Mouse (Mus musculus): ENCODE data around the gene Mmp25. TPM values are rescaled to one million over a fixed set of nuclear protein-coding genes. Genes with fewer than 3 reads are reported as not detected.

Mmp25 gene
- polyA plus RNA-seq, 1 experiment from 2014 or later = 1.1 TPM

DNA sequence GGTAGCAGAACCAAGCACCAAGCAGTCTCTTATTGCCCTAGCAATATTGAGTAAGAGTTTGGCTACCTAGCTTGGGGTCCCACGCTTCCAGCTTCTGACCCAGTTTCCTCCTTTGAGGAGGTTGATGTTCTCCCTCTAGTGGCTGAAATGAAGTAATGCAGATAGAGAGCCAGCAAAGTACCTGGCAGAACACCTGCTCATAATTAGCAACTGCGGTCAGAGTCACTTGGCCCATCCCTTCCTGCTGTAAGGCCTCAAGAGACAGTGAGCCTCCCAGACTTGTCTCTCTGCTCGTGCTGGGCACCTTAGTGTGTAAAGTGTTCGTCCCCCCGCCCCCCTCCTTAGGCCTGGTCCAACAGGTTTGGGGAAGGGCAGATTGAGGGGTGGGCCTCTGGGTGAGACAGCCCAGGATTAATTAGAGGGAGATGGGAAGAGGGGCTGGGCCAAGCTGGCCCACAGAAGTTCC is 19.5 kb upstream of the Mmp25 start:
- DNase-seq (ENCODE audit: low spot score) = peak; percentile 71

DNA sequence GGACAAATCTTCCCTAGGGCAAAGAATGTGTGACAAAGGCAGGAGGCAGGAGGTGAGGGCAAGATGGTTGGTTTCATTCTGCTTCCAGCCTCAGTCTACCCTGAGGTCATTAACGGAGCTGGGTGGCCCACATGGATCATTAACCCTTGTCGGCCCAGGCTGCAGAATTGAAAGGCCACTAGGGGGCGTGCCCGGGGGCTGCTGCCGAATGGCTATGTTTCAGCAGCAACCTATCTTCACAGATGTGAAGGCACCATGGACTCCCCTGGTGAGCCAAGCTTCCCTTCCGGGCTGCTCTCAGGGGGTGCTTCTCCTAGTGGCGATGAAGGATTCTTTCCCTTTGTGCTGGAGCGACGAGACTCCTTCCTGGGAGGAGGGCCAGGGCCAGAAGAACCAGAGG is 16.4 kb upstream of the Mmp25 start:
- DNase-seq (ENCODE audit: low spot score) = peak; percentile 30

- no peak for DNase-seq (ENCODE audit: low spot score)
Observed at GRCm38 (mm10) chr17:23660876-23661200, 15.8 kb upstream of the Mmp25 start.

DNA sequence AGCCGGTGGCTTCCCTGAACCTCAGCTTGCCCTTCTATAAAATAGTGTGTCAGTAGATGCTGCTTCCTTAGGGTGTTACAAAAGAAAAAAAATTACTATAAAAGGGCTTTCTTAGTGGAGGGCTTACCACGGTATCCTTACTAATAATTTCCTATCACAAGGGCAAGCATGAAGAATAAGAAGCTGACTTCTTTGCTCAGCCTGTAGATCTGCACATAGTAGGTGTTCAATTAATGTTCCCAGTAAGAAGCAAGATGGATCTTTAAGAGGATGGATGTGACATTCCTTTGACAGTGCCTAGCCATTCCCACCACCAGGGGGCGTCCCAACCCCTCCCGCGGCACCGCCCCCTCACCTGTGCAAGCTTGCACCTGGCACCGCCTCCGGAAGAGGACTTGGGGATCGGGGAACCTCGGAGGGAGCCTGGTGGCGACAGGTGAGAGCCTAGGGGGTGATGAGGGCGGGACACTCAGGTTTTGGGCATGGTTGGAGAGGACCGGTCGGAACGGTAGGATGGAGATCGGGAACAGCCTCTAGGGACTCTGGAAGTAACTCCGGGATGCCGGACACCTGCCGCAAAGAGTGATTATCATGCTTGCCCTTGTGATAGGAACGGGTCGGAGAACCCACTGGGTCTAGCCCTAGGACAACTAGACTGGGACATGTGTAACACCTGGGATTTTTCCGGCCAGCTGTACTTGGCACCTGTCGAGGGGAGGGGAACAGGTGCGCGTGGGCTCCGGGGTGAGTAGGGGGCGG is 15.2 kb upstream of the Mmp25 start, which contains the start of gene Bicdl2:
Bicdl2 (plus strand) TSS at position 390 of the 759 bp plus-strand sequence.
- DNase-seq (ENCODE audit: low spot score) = peak; percentile 26

DNA sequence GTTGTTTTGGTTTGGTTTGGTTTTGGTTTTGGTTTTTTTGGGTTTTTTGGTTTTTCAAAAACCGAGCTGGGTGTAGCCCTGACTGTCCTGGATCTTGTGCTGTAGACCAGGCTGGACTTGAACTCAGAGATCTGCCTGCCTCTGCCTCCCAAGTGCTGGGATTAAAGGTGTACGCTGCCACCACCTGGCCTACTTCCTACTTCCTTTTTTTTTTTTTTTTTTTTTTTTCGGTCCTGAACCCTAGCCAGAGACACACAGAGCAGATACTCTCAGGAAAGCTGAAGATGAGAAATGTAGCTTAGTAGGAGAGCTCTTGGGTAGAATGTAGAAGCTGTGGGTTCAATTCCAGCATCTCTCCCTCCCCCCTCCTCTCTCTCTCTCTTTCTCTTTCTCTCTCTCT is 13.4 kb upstream of the Mmp25 start:
- DNase-seq (ENCODE audit: low spot score) = no peak

- DNase-seq (ENCODE audit: low spot score) = no peak
Observed at GRCm38 (mm10) chr17:23654410-23654809, 9.3 kb upstream of the Mmp25 start.

DNA sequence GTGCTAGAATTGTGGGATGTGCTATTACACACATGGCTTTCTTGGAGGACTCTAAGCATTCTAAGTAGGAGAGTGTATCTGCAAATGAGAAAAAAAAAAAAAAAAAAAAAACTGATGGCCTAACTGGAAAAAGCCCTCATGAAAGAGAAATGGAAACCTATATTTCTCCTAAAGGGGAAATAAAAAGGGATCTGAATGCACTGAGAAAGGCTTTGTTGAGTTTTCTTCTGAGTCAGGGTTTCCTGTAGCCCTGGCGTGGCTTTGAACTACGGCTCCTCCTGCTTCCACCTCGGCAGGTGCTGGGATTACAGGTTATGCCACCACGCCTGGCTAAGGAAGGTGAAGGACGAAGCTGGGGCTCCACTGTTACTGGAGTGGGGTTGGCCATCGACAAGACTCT is 8.9 kb upstream of the Mmp25 start:
- no peak for DNase-seq (ENCODE audit: low spot score)

DNA sequence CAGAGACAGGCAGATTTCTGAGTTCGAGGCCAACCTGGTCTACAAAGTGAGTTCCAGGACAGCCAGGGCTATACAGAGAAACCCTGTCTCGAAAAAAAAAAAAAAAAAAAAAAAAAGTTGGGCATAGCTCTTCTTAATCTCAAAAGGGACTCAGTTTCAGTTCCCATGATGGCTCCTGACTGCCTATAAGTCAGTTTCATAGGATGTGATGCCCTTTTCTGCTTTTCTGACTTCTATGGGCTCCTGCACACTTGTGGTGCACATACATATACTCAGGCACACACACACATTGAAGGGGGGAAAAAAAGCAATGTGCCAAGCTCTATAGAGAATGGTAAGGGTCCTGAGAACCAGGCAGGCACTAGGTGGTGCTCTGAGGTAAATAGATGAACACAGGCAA is 8.2 kb upstream of the Mmp25 start:
- DNase-seq (ENCODE audit: low spot score) = no peak

DNA sequence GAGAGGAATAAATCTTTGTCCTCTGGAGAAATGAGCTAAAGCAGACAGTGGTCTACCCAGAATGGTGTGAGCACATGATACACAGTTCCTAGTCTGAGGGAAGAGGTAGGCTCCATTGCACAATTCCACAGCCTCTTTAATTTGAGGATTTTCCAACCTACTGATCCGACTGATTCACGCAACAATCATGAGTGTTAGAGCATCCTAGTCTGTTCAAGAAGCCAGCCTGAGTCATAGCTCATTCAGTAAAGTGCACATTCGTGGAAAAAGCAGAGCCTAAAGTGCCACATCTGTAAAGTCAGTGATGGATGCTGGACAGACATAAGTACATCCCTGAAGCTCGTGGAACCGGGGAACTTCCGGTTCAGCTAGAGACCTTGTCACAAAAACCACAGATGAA is 6.3 kb upstream of the Mmp25 start:
- no peak for DNase-seq (ENCODE audit: low spot score)

GRCm38 (mm10) chr17:23645894-23646293 is 817 bp upstream of the Mmp25 start:
- DNase-seq (ENCODE audit: low spot score) = no peak

GRCm38 (mm10) chr17:23631241-23631640 is 13.8 kb downstream of the Mmp25 start:
- no peak for DNase-seq (ENCODE audit: low spot score)

DNA sequence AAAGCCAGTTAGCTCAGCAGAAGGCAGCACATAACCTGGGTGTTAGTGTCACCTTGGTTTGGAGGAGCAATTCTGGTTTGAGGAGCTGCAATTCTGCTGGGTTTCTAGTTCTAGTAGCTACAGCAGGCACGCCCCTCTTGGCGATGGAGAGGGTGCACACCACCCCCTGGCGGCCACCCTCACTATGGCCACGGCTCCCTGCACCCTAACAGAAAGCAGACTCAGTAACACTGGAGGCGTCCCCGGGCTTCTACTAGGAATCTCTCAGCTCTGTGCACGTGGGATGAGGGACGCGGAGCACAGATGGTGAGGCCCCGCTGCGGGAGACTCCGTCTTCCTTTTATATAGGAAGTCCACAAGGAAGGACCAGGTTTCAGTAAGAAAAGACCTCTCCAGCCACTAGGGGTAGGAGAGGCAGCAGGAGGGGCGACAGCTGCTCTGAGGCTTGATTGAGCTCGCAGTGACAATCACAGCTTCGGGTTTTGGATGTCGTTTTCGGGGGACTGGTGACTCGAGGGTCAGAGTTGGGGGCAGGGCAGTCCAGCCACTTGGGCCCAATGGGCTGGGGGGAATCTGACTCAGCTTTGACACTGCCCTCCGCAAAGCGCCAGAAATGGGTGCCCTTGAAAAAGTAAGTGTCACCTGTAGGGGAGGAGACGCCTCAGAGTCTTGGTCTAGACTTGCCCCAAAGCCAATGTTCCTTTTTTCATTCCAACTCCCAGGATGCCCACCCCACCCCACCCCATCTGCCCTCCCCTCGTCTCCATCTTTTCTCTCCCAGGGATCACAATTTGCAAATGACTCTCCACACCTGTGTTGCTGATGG is 14.7 kb downstream of the Mmp25 start:
- peak; percentile 69 for DNase-seq (ENCODE audit: low spot score)

GRCm38 (mm10) chr17:23627813-23628212 is 17.3 kb downstream of the Mmp25 start:
- DNase-seq (ENCODE audit: low spot score) = no peak

GRCm38 (mm10) chr17:23620351-23620750 is 24.7 kb downstream of the Mmp25 start:
- DNase-seq (ENCODE audit: low spot score) = peak; percentile 65

DNA sequence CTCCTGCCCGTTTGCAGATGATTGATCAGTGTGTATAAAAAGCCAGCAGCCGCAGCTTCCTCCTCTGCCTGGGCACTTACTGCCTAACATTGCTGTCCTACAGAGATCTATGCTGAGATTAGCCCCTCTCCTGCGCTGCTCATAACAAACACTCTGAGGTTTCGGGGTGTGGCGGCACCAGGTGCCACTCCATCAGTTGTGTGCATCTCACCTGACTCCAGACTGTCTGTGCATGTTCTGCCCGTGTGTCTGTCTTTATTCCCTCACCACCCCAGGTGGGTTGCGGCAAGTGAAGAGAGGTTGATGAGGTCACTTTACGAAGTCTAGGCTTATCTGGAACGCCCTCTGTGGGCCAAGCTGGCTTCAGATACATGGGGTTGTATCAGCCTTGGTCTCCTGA is 28.0 kb downstream of the Mmp25 start:
- peak; percentile 21 for DNase-seq (ENCODE audit: low spot score)

DNA sequence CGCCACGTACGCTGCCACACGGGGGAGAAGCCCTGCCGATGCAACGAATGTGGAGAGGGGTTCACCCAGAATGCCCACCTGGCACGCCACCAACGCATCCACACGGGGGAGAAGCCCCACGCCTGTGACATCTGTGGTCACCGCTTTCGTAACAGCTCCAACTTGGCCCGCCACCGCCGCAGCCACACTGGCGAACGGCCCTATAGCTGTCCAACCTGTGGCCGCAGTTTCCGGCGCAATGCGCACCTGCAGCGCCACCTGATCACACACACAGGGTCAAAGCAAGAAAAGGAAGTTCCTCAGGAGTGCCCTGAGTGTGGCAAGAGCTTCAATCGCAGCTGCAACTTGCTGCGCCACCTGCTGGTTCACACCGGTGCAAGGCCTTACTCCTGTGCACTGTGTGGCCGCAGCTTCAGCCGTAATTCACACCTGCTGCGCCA is 34.7 kb downstream of the Mmp25 start:
- DNase-seq (ENCODE audit: low spot score) = peak; percentile 85

DNA sequence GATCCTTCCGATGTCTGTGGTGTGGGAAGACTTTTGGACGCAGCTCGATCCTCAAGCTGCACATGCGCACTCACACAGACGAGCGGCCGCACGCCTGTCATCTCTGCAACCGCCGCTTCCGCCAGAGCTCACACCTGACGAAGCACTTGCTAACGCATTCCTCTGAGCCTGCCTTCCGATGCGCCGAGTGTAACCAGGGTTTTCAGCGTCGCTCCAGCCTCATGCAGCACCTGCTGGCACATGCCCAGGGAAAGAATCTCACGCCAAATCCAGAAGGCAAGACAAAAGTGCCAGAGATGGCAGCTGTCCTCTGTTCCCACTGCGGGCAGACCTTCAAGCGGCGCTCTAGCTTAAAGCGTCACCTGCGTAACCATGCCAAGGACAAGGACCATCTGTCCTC is 35.5 kb downstream of the Mmp25 start:
- no peak for DNase-seq (ENCODE audit: low spot score)

- DNase-seq (ENCODE audit: low spot score) = no peak
Observed at GRCm38 (mm10) chr17:23605220-23605619, 39.9 kb downstream of the Mmp25 start.

DNA sequence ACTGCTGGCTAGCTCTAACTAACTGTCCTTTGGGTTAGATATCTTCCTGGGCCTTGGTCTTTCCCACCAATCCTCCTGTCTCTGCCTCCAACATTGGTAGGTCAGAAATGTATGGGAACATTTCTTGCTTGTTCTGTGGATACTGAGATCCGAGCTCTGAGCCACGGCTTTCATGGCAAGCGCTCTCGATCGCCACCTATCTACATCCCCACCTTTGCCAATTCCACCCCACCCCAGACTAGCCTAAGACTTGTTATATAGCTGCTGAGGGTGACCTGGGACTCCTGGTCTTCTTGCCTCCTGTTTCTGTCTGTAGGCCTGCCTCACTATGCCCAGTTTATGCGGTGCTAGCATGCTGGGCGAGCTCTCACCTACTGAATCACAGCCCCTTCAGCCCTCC is 40.7 kb downstream of the Mmp25 start:
- no peak for DNase-seq (ENCODE audit: low spot score)

DNA sequence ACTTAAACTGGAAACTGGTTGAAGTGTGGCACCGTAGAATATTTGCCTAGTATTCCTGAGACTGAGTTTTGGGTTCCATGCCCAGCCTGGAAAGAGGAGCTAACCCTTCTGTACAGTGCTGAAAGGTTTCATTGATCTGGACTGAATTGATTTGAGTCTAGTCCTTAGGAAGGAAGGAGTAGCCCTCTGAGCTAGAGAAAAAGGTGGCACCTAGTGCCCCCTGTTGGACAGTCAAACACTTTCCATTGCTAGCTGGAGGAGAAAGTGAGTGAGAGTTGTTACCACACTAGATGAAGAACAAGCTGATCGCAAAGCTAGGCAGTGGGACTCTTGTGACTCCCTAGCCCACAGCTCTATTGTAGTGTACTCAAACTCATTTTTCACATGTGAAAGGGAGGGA is 41.5 kb downstream of the Mmp25 start:
- DNase-seq (ENCODE audit: low spot score) = peak; percentile 67

DNA sequence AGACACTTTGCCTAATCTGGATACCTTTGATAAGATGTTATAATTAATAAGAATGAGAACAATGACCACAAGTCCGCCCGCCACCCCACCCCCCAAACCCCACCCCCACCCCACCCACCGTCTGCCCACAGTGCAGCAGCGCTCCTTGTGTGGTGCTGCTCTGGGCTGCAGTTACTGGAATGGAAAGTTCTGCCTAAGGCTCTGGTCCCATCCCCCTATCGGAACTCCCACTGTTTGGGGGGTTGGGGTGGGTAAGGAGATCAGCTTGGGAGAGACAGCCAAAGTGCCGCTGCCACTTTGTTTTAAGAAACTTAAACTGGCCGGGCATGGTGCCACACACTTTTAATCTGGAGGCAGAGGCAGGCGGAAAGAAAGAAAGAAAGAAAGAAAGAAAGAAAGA is 42.0 kb downstream of the Mmp25 start:
- no peak for DNase-seq (ENCODE audit: low spot score)

DNA sequence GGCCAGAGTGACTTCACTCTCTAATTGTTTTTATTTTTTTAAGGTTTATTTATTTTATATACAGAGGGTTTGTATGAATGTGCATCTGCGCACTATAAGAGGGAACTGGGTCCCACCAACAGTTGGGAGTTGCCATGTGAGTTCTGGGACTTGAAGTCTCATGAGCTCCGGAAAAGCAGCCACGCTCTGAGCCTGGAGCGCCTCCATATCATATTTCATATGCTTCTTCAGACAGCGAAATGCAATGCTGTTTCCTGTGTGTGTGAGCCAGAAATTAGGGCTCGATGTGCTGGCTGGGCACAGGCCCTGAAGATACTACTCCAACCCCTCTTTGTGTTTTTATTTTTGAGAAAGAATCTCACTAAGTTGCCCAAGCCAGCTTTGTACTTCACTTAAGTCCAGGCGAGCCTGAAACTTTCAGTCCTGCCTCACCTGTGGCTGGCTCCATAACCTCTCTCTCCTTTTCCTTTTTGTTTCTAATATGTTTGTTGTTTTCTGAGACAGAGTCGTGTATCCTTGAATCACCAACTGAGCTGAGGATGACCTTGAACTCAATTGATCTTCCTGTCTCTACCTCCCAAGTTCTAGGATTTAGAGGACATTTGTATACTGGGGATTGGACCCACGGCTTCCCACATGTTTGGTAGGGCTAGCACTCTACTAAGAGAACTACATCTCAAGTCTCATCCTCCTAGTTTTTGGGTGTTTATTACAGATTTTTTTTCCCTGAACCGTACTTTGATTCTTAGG is 43.1 kb downstream of the Mmp25 start:
- DNase-seq (ENCODE audit: low spot score) = no peak

Data from thymus, postnatal 0 days (tissue).